Mouse (Mus musculus) gastrocnemius, adult 8-10 months (tissue): ENCODE measurements around the gene Gpr132. TPM values are rescaled to one million over a fixed set of nuclear protein-coding genes. Genes with fewer than 3 reads are reported as not detected.

Experiments used
- DNase-seq, 2 experiments: peaks; one replicate each; pipeline ENCODE4 v3.0.0; 2022; ENCODE audit warnings: low spot score in 2 of 2
- total RNA-seq, 4 experiments: library from RNA; stranded (reverse); gene quantifications; 2 replicates each; pipeline ENCODE4 v1.2.4; 2022

Gene Gpr132
- total RNA-seq, 4 experiments from 2014 or later, result not detected

- DNase-seq, result no peak
Observed at GRCm38 (mm10) chr12:112877607-112878020, 9.6 kb upstream of the Gpr132 start.

DNA sequence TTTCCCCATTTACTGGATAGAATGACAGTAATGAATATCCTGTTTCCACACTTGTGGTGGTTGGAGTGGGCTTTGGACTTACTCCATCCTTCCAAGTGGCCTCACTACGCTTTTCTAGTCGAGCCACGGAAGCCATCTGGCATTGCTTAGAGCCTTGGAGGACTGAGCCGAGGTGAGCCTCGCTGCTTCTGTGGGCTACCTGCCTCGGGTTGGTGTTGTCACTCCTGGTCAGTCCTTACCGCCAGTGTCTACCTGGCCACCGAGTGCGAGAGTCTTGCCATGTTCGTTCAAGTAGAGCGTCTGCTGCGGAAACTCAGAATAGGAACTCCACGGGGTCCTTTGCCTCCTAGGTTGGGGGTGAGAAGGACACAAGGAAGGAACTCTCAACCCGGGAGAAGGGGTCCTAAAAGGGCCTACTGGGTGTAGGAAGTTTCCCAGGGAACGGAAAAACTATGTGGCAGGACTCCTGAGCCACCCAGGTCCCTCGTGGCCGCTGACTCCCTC lies 9.1 kb upstream of the Gpr132 start:
- no peak for DNase-seq

DNA sequence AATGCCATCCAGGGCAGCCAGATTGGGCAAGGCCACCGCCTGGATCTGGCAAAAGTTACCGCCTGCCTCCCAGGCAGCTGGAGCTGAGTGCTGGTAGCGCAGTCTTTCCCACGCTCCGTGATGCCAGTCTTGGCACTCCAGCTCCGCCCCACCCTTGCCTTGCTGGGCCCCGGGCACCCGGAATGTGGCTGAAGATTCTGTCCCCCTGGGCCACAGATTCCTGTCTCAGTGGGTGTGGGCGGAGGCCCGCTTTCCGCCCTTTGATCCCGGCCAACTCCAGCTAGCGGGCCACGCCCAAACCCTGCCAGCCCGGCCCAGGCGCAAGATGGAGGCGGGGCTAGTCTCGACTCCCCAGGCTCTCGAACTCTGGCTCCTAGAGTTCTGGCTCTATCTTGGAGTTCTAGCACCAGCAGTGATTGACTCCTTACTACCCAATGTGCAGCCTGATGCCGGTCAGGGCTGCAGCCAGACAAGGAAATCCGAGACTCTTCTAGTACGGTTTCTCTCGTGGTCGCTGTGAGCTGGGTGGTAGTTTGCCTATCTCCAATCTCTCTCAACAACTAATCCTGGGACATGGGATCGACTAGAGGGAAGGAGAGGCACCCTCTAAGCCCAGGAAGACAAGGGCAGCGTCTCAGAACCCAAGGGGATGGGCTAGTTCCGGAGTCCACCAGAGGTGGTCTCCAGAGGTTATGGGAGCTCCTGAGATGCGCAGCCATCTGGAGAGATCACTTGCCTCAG lies 8.5 kb upstream of the Gpr132 start:
- peak; percentile 29 to 50 for DNase-seq

DNA sequence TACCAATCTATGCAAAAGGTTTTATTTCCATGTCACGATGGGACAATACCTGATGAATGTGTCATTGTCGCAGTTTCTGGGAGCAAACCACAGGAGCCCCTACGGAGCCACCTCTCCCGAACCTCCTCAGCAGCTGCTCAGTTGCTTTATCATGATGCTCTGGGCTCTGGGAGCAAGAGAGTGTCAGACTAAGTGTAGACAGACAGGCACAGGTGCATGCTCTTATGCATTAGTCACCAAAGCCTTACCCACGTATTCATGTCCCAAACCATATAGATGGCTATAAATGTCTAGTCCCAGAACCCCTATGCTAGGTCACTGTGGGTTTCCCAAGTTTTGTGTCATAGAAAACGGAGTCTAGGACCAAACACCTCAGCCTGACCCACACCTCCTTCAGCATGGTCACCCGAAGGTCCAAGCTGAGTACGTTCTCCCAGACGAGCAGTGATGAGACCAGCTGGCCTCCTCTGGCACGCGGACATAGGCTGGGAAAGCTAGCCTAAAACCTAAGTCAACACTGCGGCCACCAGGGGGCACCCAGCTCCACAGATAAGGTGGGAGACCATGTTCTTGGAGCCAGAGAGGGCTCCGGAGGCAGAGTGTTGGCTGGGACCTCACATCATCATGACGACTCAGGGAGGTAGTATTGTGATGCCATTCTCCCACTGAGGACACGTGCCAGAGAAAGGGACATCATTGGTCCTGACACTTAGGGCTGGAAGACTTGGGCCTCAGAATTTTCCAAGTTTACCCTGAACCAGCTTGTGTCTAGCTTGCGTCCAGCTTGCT lies 7.4 kb upstream of the Gpr132 start:
- DNase-seq, result peak; percentile 92 to 94

DNA sequence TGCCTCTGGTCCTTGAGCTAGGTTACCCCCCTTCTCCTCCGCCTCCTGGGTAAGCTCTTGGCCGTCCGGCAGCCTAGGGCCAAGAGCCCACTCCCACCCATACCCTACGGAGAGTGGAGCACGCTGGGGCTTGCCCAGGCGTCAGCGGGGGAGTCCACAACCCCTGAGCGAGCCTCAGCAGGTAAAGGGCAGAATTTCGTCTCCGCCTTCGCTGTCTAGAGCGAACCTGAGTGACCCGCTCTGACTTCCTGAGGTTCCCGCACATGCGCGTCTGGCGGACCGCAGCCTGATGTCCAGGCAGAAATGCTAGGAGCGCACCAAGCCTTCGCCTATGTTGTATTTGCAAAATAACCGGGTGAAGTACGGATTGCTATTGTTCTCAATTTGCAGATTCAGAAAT lies 6.2 kb upstream of the Gpr132 start:
- DNase-seq, result no peak

DNA sequence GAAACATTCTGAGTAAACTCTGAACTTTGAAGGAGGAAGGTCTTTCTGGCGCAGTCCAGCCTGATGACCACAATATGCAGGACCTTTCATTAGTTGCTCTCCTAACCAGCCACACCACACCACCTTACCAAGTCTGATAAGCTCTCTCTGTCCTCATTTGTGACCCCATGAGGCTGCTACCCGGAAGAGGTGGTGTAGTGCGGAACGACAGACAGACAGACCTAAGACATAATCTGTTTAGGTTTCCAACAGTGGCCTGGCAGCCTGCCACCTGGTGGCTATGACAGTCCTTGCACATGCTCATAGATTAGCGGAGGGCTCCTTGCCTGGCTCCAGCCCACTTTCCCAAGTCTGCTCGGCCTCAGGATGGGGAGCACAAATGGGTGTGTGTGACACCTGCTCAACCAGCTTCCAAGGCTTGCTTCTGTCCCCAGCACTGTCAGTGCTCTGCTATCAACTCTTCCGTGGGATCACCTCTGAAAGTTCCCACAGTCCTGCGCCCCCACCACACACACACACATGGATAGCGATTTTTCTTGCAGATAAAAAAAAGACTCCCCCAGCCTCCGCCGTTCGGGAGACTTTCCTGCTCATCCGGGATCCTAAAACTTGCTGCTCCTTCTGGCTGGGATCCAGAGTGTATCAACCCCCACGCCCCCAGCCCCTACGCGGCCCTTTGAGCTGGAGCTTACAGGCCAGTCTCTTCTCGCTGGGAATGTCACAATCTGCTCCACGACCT lies 5.6 kb upstream of the Gpr132 start:
- DNase-seq, result no peak

- DNase-seq, result no peak
Observed at GRCm38 (mm10) chr12:112872991-112873390, 5.0 kb upstream of the Gpr132 start.

DNA sequence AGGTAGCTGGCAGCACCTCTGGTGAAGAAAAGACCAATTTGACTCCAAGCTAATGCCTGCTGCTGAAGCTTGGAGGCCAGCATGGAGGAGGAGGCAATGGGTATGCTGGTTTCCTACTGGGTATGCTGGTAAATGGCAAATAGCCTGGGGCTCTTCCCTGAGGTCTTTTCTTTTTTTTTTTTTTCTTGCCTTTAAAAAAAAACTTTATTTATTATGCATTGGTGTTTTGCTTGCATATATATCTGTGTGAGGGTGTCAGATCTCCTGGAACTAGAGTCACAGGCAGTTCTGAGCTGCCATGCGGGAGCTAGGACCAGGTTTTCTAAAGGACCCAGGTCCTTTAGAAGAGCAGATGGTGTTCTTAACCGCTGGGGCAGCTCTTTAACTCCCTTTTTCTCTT lies 3.2 kb upstream of the Gpr132 start:
- DNase-seq, result no peak

- DNase-seq, result no peak
Observed at GRCm38 (mm10) chr12:112870775-112871174, 2.7 kb upstream of the Gpr132 start.

DNA sequence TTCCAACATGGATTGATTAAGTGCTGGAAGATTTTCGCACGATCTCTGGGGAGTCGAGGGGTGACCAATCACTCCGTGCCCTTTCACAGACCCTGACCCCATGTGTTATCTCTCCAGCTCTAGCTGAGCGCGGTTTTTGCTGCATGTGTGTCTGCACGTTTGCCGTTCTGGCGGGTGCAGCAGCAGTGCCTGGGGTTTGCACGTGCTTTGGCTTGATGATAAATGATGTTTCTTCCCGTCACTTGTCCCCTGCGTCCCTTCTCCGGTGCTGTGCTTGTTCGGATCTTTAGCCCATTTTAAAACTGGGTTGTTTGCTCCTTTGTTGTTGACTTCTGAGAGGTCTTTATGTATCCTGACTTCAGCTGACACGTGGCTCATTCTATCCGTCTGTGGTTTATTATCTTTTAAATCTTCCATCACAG lies 1.8 kb upstream of the Gpr132 start:
- DNase-seq, result no peak

GRCm38 (mm10) chr12:112867106-112867674 lies 838 bp downstream of the Gpr132 start:
- no peak for DNase-seq

DNA sequence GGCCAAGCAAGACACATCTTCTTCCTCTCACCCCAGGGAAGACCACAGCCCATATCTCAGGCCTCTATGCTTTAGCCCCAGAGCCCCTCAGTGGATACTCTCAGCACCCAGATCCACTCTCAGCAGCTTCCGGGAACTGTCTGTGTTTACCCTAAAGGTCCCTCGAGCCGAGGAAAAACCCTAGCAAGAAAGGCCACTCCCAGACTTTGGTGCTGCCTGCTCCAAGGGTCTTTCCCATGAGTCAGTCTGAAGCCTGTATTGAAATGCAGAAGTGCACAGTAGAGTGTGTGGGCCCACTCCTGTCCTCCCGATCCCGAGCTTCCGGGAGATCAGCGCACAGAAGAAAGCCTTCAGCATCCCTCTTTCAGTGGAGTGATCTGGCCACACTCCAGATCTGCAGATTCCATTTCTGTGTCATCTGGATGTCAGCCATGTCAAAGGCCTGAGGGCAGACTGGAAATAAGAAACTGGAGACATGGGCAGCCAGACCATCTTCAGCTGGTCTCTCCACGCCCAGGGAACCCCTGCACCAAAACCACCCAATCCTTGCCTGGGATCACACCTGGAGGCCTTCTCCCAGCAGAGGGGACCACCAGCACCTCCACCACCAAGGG lies 1.5 kb downstream of the Gpr132 start:
- no peak for DNase-seq

GRCm38 (mm10) chr12:112864804-112865203 lies 3.2 kb downstream of the Gpr132 start:
- no peak for DNase-seq

DNA sequence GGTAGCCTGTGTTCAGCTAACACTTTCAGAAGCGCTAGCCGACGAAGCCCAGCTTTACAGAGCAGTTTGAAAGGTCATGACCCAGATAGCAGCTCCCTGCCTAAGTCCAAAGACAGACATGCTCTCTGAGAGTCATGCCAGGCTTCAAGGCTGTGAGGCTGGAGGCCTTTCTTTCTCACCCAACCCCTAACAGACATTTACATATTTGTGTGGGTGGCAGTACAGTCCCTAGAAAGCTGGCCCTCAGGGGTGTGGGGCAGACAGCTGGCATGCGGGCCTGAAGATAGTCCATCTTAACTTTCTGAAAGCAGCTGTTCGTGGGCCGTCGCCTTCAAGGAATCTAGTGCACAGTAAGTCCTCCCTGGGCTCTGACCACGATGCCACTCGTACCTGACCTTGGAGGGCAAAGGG lies 6.1 kb downstream of the Gpr132 start:
- no peak for DNase-seq

DNA sequence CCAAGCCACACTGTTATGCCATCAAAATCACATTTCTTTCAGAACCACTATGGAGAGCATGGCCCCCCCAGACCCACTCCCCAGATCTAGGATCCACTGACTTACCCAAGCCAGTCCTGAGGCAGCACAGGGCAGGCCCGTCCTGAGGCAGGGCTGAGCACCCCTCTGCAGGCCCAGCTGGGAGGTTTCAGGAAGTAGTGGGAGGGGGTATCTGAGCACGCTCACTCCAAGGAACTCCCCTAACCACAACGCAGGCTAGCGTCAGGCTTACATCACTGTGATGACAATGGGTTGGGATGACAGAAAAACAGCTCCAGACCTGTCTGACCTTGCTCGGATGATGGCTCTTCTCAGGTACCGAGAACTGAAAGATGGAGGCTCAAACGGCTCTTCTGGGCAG lies 7.3 kb downstream of the Gpr132 start:
- DNase-seq, result no peak

GRCm38 (mm10) chr12:112859930-112860329 lies 8.1 kb downstream of the Gpr132 start:
- DNase-seq, result no peak

DNA sequence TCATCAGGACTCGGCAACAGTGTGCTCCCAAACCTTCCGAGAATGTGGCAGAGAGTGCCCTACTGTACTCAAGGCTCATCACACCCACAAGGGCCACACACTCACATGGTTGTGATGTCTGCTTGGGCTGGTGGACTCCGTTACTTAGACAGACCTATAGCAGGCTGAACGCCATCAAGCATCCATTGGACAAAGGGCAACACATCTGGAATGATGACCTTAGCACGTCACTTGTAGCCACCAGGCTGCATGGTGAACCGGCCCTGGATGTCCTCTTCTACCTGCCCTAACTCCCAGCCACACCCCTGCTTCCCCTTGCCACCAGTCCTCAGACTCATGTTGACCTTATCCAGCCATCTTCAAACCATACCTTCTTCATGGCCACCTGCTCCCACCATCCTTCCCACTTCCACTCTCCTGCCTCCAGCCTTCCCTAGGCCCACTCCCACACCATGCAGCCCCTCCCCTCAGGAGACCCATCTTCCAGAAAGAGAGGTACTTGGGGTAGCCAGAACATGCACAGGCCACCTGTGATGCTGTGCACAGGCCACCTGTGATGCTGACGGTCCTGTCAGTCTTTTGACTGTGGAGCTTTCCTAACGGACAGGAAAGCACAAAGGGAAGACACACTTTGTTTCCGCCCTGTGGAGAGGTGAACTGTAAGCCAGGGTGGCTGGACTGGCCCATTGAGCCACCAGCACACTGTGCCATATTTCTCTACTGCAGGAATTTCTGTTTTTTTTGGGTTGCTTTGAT lies 9.3 kb downstream of the Gpr132 start:
- no peak for DNase-seq

GRCm38 (mm10) chr12:112857021-112857925 lies 10.8 kb downstream of the Gpr132 start:
- DNase-seq, result no peak

DNA sequence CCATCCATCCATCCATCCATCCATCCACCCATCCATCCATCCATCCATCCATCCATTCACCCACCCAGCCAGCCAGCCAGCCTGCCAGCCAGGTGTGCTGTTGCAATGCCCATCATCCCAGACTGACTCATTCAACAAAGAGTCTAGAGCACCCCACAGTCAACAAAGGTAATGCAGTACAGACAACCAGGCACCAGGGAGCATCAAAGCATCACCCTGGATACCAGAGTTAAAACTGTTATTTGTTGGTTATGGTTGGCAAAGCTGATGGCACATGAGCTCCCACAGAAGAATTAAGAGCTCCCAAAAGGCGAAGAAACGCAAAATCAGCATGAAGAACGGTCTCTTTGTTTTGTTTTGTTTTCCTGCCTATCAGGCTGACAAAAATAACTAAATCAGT lies 11.7 kb downstream of the Gpr132 start:
- DNase-seq, result no peak
